Mouse (Mus musculus) forelimb bud, embryonic 11.5 days (tissue): Measurements from ENCODE around the gene Mbtps2.

ENCODE experiments used
- DNase-seq: peaks from one replicate; pipeline ENCODE4 v3.0.0-alpha.2; 2012; ENCODE audit warnings: low read depth, low spot score

Mbtps2 gene

DNA sequence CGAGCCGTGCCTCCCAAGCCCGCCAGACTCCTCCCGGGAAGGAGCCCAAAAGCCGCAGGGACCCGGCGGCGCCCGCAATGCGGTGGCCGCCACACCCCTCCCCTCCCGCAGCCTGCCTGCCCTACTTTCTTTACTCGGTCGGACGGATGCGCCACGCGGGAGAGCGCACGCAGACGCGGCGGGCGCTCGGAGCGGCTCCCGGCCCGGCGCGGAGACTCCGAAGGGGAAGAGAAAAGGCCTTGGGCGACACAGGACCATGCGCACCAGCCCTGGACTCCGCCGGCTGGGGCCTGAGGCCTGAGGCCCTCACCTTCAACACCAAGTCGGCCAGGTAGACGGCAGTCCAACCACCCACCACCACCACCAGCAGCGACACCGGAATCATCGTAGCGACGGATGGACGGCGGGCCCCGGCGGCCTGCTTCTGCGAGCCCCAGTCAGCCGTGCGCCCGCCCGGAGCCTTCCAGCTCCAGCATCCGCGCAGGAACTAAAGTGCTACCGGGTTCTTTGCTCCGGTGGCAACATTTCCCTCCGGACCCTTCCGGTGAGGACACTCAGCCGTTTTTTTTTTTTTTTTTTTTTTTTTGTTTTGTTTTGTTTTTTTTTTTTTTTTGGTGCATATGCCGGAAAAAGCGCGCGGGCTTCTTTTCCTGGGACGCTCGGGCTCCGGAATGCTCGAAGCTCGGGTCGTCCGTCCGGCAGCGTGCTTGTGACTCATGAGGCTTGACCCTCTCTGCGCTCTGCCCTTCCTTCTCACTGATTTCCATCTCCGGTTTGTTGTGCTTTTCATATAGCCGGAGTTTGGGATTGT, at the start of gene Mbtps2:
TSS of gene Mbtps2 (minus strand) at position 530 of the 811 bp plus-strand sequence.
- DNase-seq = peak; percentile 75

DNA sequence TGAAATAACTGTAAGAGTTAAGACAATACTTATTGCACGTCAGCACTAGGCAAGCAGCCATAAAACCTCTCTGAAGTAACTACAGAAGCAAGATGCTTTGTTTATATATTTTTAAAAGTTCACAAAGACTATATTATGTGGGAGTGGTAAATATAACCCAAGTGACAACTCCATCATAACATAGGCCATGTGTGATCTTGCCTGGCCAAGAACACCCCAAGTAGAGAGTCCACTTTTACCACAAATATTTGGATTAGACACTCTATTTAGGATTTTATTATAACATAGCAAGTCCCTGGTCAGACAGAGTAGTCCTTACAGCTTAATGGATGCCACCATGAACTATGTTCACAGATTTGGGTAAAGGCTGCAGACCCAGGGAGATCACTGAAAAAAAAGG, 47.9 kb upstream of the Mbtps2 start:
- DNase-seq = no peak

DNA sequence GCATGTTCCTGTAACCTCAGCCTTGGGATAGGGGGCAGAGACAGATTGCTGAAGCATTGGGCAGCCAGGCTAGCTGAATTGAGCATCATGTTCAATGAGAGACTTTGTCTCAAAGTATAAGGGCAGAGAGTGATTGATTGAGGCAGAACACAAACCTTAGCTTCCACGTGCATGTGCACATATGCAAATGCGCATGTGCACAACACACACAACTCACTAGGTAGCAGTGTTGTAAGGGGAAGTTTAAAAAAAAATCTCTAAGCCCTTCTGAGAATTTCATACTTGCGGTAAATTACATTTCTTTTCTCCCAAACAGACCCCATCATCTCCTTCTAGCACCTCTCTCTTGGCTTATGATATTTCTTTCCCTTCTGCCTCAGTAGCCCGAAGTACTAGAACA, 46.2 kb upstream of the Mbtps2 start:
- DNase-seq = no peak

DNA sequence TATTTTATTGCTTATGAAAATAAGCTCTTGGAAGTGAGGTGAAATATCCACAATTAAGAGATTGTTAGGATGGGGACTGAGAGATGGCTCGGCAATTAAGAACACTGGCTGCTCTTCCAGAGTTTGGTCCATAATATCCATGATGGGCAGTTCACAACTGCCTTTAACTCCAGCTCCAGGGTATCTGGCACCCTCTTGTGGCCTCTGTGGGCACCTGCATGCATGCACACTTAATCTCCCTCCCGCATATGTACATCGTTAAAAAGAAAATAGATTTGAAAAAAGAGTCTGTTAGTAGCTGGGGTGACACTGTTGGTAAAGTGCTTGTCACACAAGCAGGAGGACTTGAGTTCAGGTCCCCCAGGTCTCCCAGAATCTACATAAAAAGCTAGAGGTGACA, 45.8 kb upstream of the Mbtps2 start:
- peak; percentile 55 for DNase-seq

DNA sequence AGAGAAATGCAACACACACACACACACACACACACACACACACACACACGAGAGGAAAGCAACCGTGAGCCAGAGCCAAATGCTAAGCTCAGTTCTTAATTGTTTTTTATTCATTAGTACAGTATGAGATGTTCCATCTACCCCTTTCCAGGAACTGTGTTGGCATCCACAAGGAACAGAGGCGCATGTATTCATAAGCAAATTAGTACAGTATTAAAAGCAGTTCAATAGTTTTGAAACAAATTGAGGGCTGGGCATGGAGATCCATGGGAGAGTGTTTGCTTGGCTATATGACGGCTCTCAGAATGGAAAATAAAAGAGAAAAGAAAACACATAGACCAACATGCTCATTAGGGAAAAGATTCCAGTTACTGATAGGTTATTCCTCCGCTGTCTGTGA, 44.3 kb upstream of the Mbtps2 start:
- DNase-seq = no peak

DNA sequence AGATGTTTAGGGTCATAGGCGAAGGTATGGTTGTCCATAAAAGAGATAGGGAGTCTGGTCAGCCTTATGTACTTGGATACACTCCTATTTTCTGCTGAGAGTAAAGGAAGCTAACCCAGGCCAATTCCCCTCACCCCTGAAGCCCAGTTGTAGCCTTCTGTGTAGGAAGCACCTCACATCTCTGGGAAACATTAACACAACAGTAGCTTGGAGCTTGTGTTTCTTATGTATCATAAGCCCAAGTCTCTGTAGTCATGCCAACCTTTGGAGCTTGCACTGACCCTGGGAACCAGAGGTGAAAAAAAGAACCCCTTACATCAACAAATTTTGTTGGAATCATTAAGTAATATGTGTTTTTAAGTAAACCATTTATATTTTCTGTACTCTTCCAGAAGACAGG, 38.7 kb upstream of the Mbtps2 start:
- no peak for DNase-seq

DNA sequence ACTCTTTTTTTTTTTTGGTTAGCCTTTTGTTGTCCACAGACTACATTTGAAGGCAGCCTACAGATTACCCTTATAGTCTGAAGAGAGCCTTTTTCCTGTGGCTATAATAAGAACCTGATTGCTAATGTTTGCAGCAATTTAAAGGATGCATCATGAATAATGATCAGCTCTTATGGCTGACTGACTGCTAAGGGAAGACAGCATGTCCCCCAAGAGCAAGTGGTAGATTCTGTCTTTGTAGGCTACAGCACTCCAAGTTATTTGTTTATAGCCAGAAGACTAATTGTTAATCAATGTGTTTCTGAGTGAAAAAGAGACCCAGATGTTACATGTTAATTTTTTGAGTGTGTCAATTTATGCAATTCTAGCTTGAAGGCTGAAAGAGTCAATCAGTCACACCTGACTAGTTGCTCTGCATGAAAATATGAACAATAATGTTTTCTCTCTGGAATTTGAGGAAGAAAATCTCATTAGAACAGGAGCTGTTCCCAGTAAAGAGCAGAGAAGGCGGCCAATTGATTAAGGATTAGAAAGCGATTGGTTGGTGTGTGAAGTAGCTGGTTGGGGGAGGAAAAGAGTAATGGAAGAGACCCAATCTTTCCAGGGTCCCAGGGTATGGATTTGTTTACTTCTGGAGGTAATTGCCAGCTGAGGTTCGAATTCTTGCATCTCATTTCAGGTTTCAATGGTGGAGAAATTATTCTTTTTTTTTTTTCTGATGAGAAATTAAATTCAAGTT, 35.3 kb upstream of the Mbtps2 start:
- DNase-seq = no peak

DNA sequence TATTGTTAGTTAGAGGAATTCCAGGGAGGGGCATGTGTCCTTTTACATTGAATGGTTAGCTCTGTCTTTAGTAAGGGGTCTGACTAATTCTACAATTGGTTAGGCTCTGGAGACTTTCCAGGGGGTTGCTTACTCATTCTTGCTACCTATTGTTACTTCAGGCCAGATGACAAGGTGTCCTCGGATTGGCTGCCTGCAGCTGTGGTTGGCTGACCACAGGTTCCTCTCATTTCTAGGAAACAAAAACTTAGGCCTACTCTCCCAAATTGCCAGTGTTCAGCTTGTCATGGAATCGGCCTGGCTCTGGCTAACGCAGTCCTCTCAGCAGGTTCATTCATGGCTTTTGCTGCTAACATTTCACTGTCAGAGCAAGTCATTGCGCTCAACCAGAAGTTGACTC, 31.8 kb upstream of the Mbtps2 start:
- DNase-seq = no peak

DNA sequence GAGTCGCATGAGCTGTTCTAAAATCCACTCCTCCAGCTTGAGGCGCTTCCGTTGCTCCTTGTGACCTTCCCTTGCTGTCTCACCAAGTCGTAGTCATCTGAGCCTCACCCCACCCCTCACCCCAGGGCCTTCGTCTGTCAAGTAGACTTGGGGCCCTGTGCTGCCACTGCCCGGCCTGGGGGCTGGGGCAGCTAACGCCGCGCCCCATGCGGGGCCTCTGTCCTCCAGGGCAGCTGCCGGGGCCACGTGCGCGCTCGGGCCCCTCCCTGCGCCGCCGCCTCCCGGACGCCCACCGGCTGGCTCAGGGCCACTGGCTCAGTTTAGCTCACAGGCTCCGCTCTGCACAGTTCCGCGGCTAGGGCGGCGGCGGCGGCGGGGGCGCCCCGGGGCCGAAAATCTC, 14.4 kb upstream of the Mbtps2 start:
- DNase-seq = no peak

DNA sequence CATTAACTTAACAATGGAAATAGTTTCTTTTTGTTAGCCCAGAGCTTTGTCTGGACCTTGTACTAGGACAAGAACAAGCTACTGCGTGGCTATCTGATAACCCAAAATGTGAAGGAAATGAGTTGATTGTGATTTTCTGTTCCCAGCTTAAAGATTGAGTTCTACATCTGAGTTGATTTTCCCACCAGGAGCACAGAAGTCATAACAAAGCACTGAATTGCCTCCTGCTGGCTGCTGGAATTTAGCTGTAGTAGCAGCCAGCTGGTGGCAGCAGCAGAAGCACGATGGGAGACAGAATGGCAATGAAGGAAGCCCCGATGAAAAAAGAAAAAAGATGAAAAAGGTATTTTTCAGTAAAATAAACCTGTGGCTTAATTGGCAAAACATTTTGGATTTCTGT, 2.9 kb upstream of the Mbtps2 start:
- DNase-seq = peak; percentile 43

DNA sequence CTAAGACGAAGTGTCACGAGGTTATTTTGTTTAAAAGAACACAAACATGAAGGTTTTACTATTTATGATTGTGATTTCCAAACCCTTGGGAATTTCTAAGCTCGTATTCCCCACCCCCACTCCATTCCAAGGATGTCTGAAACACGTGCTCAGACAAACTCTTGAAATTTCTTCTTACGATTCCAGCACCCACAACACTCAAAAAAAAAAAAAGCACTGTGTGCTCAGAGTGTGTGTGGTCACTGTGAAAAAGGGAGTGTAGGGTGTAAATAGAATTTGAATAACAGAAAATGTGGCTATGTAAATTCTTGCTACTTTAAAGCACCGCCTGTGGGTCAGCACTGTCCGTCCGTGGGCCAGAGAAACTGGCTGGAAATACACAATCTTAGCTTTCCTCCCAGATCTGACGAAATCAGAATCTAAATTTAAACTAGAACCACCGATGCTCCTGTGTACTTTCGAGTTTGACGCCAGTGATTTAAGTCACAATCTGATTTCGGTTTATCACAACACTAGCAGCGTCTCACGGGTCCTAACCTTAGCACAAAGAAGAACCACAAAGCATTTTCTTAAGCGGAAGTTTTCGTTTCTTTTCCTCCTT, 830 bp downstream of the Mbtps2 start:
- DNase-seq = peak; percentile 30

DNA sequence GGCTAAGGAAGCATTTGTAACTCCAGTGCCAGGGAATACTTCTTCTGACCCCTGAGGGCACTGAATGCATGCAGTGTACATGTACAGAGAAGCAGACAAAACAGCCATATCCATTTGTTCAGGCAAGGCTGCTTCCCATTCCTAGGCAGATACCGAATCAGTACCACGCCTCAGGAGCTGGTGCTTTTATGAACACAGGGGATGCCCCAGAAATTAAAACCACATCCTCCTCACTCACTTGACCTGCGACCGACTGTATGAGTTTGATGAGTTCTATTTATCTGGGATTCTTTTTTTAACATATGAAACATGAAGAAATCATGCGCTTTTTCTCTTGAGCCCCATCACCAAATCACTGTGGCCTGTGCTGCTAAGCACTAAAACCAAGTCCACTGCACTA, 1.7 kb downstream of the Mbtps2 start:
- no peak for DNase-seq

DNA sequence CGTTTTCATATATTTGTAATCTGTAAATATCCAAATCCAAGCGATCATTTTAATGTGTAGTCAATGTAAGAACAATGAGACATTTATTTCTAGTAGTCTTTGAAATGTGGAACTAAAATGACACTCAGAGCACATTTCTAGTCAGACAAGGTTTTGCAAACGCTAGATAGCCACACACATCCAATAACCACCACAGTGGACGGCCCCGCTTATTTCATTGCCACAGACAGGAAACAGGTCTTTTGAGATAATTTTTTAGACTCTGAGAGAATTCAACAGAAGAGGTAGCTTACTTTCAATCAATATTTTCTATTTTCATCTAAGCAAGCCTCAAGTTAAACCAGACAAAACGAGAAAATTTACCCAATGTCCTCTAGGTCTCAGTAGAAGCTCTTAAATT, 2.6 kb downstream of the Mbtps2 start:
- DNase-seq = no peak

DNA sequence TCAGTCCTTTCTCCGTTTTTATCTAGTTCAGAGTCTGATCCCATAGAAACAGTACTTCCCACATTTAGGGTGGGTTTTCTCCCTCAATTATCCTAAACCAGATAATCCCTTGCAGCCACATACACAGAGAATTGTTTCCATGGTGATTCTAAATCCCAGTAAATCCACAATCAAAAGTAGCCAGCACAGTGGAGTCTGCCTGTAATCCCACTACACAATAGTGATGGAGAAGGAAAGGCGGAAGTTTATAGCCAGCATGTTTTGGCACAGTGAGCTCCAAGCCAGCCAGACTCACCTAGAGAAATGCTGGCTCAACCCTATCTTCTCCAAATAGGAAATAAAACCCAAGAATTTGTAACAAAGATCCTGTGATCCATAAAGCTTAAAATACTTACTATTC, 3.9 kb downstream of the Mbtps2 start:
- no peak for DNase-seq

DNA sequence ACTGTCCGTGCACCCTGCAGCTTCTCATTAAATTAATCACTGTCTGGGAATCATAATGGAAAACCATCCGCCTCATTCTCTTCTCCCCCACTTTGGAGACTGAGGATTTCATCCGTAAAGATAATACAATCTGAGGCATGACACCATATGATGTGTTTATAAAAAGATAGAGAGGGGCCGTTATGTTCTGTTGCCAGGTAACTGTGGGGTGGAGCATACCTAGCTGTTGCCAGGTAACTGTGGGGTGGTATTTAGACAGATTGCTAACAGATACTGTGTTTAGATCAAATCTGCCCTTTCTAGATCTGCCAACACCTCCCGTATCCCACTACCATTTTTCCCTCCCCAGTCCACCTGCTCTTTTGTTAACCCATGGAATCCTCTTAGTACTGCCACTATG, 11.5 kb downstream of the Mbtps2 start:
- DNase-seq = no peak

DNA sequence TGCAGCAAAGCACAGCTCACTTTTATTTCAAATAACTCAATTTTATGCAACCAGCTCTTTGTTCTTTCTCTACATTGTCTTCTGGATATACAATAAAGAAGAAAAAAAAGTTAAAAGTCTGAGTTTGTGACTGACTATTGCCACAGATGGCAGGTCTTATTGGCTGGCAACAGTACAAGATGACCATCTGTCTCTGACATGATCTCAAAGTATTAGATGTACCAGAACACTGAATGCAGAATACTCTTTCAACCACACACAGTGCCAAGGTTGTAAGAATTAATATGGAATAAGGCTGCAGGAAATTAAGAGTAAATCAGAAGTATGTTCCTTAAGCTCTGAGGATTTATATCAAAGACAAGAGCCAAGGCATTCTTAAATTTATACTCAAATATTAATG, 12.1 kb downstream of the Mbtps2 start:
- no peak for DNase-seq

DNA sequence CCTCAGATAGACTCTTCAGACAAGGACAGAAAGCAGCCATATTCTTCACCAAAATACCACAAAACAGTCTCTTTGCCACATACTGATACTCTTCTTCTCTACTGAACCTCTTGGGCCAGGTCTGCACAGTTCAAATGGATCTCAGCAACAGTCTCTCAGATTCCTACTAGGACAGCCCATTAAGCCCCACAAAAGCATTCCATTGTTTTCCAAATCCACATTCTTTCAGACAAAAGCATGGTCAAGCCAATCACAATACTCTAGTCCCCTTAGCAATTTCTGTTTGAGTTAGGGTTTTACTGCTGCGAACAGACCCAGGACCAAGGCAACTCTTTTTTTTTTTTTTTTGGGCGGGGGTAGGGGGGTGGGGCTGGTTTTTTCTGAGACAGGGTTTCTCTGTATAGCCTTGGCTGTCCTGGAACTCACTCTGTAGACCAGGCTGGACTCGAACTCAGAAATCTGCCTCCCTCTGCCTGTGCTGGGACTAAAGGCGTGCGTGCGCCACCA, 19.4 kb downstream of the Mbtps2 start:
- no peak for DNase-seq

DNA sequence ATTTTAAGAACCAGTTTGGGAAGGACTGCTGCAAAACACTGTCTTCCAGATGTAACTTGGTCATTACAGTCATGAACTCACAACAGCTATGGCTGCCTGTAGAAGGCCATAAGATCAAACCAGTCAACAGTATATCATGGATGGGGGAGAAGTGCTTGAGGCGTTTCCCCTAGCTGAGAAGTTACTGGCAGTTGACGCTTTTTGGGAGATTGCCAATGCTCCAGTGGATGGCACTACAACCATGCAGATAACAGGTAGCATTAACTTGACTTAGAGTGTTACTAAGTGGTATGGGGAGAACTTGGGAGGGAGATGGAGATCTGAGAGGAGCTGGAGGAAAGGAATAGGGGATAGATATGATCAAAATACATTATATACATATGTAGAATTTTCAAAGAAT, 23.8 kb downstream of the Mbtps2 start:
- DNase-seq = no peak

DNA sequence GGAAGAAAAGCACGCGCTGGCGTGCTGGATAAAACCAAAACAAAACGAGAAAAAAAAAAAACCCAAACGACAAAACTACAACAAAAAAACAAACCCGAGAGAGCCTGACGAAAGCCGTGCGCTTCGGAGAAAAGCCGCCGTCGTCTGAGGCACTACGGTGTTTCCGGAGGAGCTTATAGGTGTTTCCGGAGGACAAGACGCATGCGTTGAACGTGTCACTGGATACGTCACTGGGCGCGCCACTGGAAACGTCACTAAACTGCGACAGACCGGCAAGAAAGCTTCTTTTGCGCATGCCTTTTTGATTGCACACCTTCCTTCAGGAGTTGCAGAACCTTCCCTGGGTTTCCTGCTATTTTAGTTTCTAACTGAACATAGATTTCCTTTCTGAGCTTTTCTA, 29.7 kb downstream of the Mbtps2 start, which contains the start of gene Yy2:
TSS of gene Yy2 (minus strand) at position 146 of the 400 bp plus-strand sequence.
- no peak for DNase-seq

DNA sequence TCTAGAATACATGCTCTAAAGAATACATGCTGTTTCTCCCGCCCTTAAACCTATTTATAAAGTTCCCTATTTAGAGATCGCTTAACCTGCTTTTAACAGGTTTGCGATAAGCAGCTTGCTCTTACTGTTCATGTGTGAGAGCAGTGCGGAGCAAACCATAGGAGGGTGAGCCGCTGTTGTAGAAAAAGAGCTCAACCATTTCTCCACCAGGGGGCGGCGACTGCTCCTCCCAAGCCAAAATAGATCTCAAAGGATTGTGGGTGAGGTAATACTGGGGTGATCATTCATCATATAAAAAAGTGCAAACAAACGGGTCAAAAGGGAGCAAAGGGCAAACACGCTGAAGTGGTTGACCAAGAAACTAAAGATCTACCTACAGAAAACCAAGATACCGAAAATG, 34.7 kb downstream of the Mbtps2 start:
- DNase-seq = no peak

DNA sequence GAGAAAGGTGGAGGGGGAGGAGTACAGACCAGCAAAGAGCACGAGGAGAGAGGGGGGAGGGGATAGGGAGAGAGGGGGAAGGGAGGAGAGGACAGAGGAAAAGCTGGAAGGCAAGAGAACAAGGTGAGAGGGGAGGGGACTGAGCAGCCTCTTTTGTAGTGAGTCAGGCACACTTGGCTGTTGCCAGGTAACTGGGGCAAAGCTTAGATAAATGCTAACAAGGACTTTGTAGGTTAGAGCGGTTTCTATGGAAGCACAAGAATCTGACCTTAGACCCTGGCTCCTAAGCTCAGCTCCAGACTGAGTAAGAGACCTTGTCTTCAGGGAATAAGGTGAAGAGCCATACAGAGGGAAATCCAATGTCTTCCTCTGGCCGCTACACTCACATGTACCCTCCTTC, 51.4 kb downstream of the Mbtps2 start:
- no peak for DNase-seq

DNA sequence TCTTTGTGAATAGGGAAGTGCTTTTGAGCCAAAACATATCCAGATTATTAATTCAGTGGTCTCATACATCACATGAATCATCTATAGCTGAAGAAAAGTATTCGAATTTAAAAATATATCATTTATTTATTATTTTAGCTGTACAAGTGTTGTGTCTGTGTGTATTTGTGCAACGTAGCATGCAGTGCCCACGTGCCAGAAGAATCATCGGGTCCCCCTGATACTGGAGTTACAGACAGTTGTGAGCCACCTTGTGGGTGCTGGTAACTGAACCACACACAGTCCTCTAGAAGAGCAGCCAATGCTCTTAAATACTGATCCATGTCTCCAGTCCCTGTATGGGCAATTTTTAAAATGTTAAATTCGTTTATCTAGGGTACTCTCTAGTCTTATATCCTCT, 92.1 kb downstream of the Mbtps2 start:
- DNase-seq = no peak

DNA sequence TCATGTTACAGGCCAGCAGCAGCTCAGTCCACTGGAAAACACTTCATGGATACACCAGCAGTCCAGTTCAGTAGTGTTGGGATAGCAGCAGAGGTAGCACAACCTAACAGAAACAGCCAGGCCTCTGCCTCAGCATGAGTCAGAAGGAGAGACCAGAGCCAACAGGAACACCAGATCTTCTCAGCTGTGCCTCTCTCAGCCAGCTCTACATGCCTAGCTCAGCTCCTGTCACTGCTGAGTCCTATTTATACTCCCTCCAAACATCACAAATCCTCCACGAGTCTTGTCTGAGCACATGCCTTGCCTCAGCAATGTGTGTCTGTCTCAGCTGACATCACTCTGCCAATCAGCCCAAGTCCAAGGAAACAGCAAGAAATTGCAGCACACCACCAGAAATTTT, 94.0 kb downstream of the Mbtps2 start:
- no peak for DNase-seq
